Mouse (Mus musculus) left cerebral cortex, postnatal 14 days (tissue): ENCODE measurements at regions not wholly inside any gene's neighbourhood (a gene's known extent, or its start where the extent isn't known, plus 50 kb on each side); places are given as distances from the start of the nearest gene placed in this dataset.

Source experiments
- DNase-seq, 2 experiments: peaks; one replicate each; pipeline ENCODE4 v3.0.0; 2021 to 2022; ENCODE audit warnings: low spot score in 2 of 2, mixed read lengths in 1 of 2
- intact Hi-C: fragments of 180-260 bp; cut with DNase I; formaldehyde crosslinking; loops from one replicate; pipeline ENCODE4 v1.15.1; 2025

DNA sequence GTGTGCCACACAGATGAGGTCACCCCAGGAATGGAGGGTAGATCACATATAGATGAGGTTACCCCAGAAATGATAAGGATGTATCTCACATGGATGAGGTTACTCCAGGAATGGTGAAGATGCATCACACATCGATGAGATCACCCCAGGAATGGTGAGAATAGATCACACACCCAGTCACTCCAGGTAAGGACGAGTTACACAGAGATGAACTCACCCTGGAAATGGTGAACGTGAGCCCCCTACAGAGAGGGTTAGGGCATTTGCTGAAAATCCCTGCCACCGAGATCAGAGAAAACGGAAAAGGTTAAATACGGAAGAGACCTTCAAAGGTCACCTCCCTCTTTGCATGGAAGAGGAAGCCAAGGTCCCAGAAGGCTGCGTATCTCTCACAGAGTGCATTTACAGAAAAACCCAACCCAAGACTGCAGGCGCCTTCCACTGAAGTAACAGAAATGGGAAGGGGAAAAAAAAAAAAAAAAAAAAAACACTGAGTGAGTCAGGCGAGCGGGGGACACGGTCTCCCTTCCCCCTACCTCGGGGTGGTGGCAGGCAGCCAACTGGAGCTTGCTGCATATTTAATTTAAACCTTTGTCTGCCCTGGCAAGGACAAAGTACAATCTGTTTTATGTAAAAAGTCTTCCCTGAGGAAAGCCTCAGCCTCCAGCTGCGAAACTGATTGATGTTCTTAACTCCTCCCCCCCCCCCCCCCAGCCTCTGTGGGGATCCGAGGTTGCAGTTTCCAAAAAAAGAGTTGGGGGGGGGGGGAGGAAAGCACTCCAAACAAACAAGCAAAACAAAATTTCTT lies 175.8 kb upstream of the Jmjd1c start:
- intact Hi-C loops, result loop anchor here (5.0 kb wide), 1 partner anchor 82 kb away; no protein-coding TSS in a partner anchor
- DNase-seq, result peak; percentile 85 to 91

DNA sequence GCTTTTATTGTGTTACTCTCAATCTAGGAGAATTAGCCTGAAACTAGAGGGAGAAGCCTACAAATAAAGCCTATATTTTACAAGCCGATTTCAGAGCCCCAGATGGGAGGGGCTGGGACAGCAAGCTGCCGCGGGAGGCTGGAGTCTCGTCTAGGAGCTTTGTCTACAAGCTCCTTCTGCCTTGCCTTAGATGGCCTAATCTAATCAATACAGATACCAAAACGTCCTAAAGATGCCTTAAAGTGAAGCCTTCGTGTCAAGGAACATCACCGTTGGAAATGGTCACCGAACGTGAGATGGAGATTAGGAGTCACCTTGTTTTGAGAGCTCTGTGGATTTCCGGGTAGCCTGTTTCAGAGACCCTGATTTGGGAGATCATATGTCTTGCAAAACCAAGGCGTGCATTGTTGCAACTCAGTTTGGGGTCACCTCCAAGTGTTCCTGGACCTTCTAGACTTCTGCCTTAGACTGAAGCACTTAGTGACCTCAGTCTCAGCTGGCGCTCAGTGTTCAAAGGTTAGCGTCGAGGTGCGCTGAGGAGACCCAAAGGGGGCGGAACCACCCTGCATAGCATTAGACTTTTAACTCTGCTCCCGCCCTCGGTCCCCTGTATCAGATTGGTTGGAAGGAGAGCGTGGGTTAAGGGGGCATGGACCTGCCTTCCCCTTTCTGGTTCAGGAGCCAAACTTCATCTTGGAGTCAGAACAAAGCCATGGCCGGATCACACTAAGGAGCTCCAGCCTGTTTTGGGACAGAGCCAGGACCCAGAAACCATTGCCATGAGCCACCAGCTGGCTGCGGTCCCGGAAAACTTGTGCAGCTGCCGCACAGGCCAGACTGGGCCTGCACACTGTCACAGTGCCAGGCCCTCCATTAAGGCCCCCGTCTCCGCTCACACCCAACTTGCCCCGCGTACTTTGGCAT lies 174.9 kb upstream of the Jmjd1c start:
- peak; percentile 91 to 94 for DNase-seq
- intact Hi-C loops, result loop anchor here (5.0 kb wide), 1 partner anchor 81 kb away; no protein-coding TSS in a partner anchor

DNA sequence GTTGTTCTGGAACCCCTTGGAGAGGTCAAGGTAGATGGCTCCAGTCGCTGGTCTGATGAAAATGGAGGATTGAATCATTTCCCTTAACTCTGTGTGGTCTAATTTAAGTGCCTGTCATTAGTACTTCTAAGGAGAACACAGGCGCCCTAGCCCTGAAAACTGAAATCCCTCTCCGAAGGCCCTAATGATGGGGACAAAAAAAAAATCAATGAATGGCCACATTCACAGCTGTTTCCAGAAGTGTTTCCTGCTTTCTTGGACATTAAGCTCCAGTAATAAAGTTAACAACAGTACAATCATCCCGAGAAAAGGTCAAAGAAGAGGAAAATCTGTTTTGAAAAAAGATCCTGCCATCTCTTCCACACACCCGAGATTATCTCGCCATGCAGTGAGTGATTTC lies 174.1 kb upstream of the Jmjd1c start:
- intact Hi-C loops, result loop anchor here (5.0 kb wide), 1 partner anchor 81 kb away; no protein-coding TSS in a partner anchor
- DNase-seq, result no peak

DNA sequence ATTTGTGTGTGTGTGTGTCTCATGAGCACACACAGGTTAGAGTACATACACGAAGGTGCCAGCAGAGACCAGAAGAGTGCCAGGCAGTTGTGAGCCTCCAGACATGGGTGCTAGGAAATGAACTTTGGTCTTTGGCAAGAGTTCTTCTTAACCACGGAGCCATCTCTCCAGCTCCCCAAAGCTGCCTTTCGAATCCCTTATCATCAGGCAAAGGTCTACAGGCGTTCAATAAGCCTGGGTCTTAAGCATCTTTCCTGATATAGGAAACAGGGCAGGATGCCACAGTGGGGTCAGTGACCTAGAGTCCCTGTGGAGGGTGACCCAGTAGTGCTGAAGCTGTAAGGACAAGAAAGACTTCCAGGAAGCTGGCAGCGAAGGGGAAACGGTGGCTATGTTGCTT lies 173.6 kb upstream of the Jmjd1c start:
- DNase-seq, result no peak
- intact Hi-C loops, result loop anchor here (5.0 kb wide), 1 partner anchor 80 kb away; no protein-coding TSS in a partner anchor

DNA sequence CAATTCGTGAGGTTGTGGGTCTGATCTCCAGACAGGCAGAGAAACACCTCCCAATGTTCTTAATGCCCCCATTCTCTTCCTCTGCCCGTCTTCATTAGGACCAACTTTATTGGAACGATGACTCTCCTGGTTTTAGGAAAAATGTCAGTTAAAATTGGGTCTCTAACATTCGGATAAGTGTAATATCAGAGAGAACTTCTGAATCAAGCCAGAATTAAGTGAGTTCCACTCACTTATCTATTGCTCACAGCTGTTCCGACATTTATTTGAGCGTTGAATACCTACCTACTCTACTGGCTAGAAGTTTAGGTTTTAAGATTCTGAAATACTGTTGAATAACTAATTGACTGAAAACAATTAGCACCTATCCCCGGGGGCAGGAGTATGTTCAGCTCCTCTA lies 172.0 kb upstream of the Jmjd1c start:
- intact Hi-C loops, result loop anchor here (5.0 kb wide), 1 partner anchor 78 kb away; no protein-coding TSS in a partner anchor
- DNase-seq, result no peak

DNA sequence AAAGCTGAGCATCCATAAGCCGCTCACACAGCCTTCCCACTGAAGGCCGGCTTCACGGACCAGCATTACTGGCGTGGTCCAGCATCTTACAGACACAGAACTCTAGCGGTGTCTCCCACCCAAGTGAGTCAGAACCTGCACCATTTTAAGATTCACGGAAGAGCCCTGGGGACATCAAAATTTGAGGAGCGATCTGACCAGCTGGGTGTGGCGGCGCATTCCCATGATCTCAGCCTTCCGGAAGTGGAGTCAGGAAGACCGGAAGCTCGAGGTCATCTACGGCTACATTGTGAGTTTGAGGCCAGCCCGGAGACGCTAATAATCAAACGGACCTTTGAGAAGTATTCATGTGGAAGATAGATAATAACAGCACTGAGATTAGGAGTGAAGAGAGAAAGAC lies 171.5 kb upstream of the Jmjd1c start:
- DNase-seq, result no peak
- intact Hi-C loops, result loop anchor here (5.0 kb wide), 1 partner anchor 78 kb away; no protein-coding TSS in a partner anchor

DNA sequence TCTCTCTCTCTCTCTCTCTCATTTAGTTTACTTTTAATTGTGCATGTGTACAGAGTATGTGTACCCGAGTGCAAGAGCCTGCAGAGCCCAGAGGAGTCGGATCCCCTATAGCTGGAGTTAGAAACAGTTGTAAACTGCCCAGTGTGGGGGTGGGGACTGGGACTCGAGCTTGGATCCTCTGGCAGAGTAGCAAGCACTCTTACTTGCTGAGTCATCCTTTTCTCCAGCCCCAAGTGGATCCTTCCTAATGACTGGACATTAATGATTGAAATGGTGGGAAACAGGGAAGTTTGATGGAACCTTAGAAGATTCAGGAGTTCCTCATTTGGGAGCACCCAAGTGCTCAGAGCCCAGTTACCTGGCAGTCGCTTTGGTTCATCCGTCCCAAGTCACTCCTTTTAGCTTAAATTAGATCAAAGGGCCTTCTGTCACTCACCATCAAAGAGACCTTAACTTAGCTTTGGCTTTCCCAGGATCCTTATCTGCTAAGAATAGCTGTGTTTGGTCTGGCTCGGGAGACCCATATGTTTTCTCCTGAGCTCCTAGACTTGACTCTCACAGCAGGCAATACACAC lies 170.3 kb upstream of the Jmjd1c start:
- DNase-seq, result no peak
- intact Hi-C loops, result no loop called here

DNA sequence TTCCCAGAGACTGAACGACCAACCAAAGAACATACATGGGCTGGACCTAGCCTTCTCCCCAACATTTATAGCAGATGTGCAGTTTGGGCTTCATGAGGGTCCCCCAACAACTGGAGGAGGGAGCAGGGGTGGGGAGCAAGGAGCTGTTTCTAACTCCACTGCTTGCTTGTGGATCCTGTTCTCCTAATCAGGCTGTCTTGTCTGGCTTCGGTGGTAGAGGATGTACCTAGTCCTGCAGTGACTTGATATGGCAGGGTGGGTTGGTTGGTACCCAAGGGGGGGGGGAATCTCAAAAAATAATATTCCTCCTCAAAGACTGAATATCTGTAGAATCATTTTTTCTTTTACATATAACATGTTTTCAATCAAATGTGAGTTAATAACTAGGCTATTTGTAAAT lies 168.3 kb upstream of the Jmjd1c start:
- no peak for DNase-seq
- intact Hi-C loops, result no loop called here

DNA sequence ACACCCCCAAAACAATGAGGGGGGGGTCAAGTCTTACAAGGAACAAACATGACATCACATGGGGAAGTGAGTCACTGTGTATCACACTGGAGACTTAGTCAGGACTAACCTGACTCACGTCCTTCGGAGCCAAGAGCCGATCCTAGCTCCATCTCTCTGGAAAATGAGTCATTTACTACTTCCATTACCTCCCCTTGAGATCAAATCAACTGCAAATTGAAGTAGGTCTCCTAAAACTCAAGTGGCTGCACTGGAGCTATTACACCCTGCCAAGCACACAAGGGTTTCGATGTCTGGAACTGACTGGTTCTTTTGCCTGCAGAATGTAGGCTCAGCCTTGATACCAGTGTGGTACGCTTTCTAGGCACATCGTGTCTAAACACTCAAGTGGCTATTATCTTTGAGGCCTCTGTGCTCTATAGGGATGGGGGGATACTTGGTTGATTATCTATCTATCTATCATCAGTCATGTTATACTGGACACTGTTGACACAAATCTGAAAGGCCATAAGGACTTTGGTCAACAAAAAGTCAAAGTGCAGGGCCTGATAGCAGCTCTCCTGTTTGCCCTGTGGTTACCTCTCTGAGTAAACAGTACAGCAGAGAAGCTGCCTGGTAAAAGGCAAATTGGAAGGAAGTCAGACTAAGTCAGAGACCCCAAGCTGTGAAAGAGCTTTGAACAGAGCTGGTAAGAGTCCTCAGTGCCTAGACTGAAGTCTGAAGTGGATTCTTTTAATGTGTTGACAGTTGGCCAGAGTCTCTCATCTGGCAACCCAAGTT lies 167.5 kb upstream of the Jmjd1c start:
- DNase-seq, result no peak
- intact Hi-C loops, result no loop called here

DNA sequence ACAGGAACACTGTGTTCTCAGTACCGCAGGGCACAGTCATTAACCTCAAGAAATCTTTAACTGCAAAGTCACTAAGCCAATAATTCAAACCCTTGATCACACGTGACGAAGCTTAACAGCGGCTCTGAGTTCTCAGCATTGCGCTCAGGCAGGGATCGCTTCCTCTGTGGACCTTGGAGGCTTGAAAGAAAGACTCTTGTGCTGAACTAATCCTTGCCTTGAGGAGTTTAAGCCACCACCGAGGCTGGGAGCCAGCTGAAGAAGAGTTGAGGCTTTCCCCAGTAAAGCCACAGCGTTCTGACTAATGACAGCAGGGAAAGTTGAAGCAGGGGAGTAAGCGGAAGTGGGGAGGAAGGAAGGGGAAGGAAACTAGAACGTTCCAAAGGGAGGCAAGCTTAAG lies 165.4 kb upstream of the Jmjd1c start:
- intact Hi-C loops, result no loop called here
- no peak for DNase-seq

DNA sequence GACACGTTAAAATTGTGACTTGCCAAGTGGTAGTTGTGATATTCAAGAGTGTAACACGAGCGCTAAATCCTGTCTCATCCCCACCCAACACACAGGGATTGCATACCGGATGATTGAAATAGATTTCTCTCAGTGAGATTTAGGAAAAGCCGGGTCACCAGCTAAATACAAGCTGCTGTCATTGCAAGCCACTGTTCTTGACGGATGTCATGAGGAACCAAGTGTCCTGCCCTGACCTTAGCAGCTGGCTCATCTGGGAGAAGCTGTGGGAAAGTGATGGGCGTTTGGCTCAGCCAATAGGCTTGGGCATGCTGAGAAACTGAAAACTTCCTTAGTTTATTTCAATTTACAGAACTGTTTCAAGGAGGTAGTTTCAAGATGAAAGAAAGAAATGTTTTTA lies 164.4 kb upstream of the Jmjd1c start:
- intact Hi-C loops, result no loop called here
- peak in 1 of 2 experiments; percentile 54 for DNase-seq

DNA sequence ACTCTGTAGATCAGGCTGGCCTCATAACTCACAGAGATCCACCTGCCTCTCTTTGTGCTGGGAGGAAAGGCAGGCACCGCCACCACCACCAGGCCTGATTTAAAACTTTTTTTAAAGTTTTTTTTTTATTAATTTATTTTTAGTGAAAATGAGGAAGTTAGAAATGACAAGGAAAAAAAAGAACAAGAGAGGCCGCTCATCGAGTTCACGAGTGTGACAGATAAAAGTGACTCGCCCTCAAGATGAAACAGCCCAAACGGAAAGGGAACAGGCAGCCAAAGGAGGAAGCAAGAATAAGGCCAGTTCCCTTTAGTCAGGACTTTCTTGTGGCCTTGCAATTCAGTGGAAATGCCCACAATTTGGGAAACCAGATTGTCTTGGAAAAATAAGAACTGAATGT lies 163.4 kb upstream of the Jmjd1c start:
- no peak for DNase-seq
- intact Hi-C loops, result no loop called here

DNA sequence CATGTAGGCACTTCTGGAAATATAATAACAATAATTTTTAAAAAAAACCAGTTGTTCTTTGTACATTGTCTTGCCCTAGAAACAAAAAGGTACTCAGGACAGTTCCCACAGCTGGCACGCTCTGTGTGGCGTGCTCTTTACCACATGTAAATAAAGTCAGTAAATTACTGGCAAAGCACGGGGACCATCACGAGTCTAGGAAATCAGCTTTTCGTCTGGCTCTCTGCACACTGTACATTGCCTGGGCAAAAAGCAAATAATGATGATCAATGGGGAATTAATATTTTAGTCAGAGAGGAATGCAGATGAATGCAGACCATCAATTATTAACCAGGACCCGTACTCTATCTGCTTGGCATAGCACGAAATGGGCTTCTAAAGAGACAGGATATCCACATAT lies 162.2 kb upstream of the Jmjd1c start:
- no peak for DNase-seq
- intact Hi-C loops, result no loop called here

DNA sequence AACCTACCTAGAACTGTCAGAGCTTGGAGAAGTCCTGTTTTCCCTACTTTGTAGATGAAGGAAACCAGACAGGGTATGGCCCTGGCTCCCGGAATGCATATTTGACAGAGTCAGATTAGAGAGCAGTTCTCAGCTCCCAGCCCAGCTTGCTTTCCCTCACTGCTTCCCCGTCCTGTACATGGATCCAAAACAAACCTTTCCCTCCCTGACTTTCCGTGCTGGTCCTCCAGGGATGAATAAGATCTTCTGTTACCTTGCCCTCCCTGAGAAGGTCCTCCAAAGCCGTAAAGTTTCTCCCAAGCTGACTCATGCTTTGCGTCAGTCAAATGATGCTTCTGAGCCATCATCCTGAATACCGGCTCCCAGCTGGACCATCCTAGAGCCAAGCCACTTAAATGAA lies 160.2 kb upstream of the Jmjd1c start:
- no peak for DNase-seq
- intact Hi-C loops, result no loop called here

DNA sequence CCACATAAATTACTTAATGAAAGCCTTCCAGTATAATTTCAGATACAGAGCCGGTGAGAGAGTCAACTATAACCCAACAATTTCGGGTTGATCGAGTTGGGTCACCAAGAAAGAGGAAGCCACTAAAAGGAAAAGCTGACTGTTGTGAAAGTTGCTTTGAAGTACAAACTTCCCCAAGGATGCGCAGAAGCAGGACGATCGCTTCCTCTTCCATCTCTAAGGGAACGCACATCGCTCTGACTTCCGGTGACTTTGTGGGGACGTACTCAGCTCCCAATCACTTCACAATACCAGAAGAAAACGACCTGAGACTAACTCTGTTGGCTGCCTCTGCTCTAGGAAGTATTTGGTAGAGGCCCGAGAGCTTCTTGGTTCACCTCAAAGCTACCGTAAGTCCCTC lies 158.8 kb upstream of the Jmjd1c start:
- no peak for DNase-seq
- intact Hi-C loops, result no loop called here

DNA sequence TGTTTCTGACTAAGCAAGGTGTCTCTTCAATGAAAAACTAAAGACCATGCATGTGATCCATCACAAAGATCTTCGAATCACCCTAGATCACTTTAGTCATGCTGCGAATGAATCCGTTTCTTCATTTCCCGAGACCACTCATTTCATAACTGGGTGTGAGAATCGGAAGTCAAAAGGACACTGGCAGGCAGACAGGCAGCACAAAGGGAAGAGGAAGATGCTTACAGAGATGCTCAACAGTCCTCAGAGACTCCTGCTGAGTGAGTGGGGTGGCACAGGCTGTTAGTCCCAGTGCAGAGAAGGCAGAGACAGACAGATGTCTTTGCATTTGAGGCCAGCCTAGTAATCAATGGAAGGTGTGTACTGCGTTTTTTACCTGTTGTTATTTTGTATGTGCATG lies 155.6 kb upstream of the Jmjd1c start:
- DNase-seq, result no peak
- intact Hi-C loops, result no loop called here

DNA sequence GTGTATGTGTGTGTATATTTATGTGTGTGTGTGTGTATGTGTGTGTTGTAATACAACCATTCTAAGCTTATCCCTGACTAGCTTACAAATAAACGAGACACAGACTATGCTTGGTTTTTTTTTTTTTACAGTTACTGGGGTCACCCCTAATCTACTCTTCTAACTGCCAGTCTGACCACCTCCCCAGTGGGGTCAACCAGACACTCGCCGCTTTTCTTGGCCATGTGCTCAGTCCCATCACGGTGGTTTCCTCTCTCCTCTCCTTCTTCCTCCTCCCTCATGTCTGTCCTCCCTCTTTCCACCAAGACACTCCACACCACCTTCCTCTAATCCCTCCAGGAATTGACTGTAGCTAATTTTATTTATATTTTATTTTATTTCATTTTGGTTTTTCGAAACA lies 155.0 kb upstream of the Jmjd1c start:
- intact Hi-C loops, result no loop called here
- DNase-seq, result no peak

DNA sequence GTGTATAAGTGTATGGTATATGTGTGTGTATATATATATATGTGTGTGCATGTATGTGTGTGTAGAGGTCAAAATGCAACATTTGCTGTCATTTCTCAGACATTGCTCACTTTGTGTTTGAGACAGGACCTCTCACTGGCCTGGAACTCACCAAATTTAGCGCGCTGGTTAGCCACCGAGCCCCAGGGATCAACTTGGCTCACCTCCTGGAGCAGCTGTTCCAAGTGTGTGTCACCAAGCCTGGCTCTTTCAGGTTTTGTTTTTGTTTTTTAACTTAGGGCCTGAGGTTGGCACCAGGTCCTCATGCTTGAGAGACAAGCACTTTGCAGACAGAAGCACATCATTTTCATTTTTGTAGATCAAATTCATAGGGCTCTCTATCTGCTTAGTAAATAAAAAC lies 154.0 kb upstream of the Jmjd1c start:
- no peak for DNase-seq
- intact Hi-C loops, result no loop called here

DNA sequence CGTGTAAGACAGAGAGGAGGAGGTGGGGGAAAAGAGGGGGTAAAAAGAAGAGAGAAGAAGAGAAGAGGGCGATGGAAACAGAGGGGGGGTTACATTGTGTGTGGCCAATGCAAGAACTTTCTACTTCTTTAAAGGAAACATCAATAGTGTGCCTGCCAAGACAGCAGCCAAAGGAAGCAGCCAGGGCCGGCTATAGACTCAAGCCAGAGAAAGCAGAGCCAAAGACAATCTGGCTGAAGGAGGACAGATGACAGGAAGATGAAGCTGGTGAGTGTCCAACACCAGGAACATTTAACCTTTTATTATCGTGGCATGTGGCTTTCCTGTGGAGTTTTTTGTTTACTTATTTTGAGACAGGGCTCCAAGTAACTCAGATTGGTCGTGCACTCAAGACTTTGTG lies 152.1 kb upstream of the Jmjd1c start:
- intact Hi-C loops, result no loop called here
- no peak for DNase-seq
